Mouse (Mus musculus): ENCODE results near the gene Ap2m1.

The Ap2m1 gene

GRCm38 (mm10) chr16:20530941-20531340 lies 4.3 kb upstream of the Ap2m1 start:
- no peak for DNase-seq

GRCm38 (mm10) chr16:20534617-20535295 lies 522 bp upstream of the Ap2m1 start:
- no peak for DNase-seq

- no peak for DNase-seq
These were observed 895 bp downstream of the Ap2m1 start for GRCm38 (mm10) chr16:20536081-20536665.

- DNase-seq: peak; percentile 59
These were observed 1.8 kb downstream of the Ap2m1 start for GRCm38 (mm10) chr16:20537071-20537471.

- DNase-seq: no peak
These were observed 2.5 kb downstream of the Ap2m1 start for GRCm38 (mm10) chr16:20537601-20538320.

GRCm38 (mm10) chr16:20539649-20540048 lies 4.4 kb downstream of the Ap2m1 start:
- DNase-seq: no peak

GRCm38 (mm10) chr16:20540438-20540837 lies 5.2 kb downstream of the Ap2m1 start:
- DNase-seq: no peak

- DNase-seq: no peak
These were observed 10.4 kb downstream of the Ap2m1 start for GRCm38 (mm10) chr16:20545696-20546095.

- DNase-seq: no peak
These were observed 12.1 kb downstream of the Ap2m1 start for GRCm38 (mm10) chr16:20547423-20547822.

- DNase-seq: peak; percentile 100
These were observed 13.0 kb downstream of the Ap2m1 start, which contains the start of gene Abcf3 for GRCm38 (mm10) chr16:20548096-20548948. Gene Abcf3, plus strand, starts transcription at chr16:20548577.

- no peak for DNase-seq
These were observed 13.9 kb downstream of the Ap2m1 start for GRCm38 (mm10) chr16:20549161-20549560.

GRCm38 (mm10) chr16:20551691-20552090 lies 16.4 kb downstream of the Ap2m1 start:
- DNase-seq: no peak

GRCm38 (mm10) chr16:20552594-20552993 lies 17.3 kb downstream of the Ap2m1 start:
- no peak for DNase-seq

- no peak for DNase-seq
These were observed 19.7 kb downstream of the Ap2m1 start for GRCm38 (mm10) chr16:20555000-20555399.

- DNase-seq: no peak
These were observed 22.1 kb downstream of the Ap2m1 start for GRCm38 (mm10) chr16:20557381-20557780.

GRCm38 (mm10) chr16:20565075-20565474 lies 29.8 kb downstream of the Ap2m1 start:
- DNase-seq: no peak

GRCm38 (mm10) chr16:20589366-20589938 lies 54.2 kb downstream of the Ap2m1 start, which contains the start of gene Vwa5b2:
Gene Vwa5b2, plus strand, starts transcription at chr16:20589471.
- no peak for DNase-seq

- DNase-seq: peak; percentile 69
These were observed 54.8 kb downstream of the Ap2m1 start for GRCm38 (mm10) chr16:20589939-20590679.

GRCm38 (mm10) chr16:20590680-20591038 lies 55.4 kb downstream of the Ap2m1 start:
- DNase-seq: no peak

GRCm38 (mm10) chr16:20591076-20591705 lies 55.9 kb downstream of the Ap2m1 start:
- no peak for DNase-seq
